Mouse (Mus musculus) liver, embryonic 14.5 days (tissue): Measurements from ENCODE around the gene Olfr215. TPM values are rescaled to one million over a fixed set of nuclear protein-coding genes. Genes with fewer than 3 reads are reported as not detected.
"Not testable (repeated sequence)": the region's sequence is repeated elsewhere in the genome, so short reads cannot be mapped to it uniquely, and the experiment has no call there.

ENCODE experiments used
- ATAC-seq: fragments of 200-750 bp; cut with Nextera tagmentation; 2 replicates; pipeline ENCODE4 v1.8.0; 2017; ENCODE audit warnings: moderate number of reproducible peaks, mild to moderate bottlenecking, moderate library complexity; ENCODE audit not compliant: insufficient read depth
- DNase-seq, 3 experiments: peaks; one replicate each; pipeline ENCODE4 v3.0.0-alpha.2; 2012 to 2013; ENCODE audit warnings: low read depth in 3 of 3, low spot score in 3 of 3
- H3K27ac ChIP-seq: fragments of 300-500 bp; sonication (generic); 2 replicates; pipeline ENCODE4 v1.5.1; 2014; ENCODE audit warnings: moderate library complexity, mild to moderate bottlenecking, control low read depth, inconsistent platforms
- H3K27me3 ChIP-seq: fragments of 300-500 bp; sonication (generic); 2 replicates; pipeline ENCODE4 v1.6.1; 2014; ENCODE audit warnings: mild to moderate bottlenecking, low read length, moderate library complexity; ENCODE audit not compliant: control insufficient read depth, insufficient read depth
- H3K36me3 ChIP-seq: fragments of 300-500 bp; sonication (generic); replicated peaks from 2 replicates; pipeline ENCODE4 v1.6.1; 2014; ENCODE audit warnings: low read depth; ENCODE audit not compliant: control insufficient read depth, insufficient read depth
- H3K4me1 ChIP-seq, 2 experiments: fragments of 200-500 bp in 1 of 2; fragments of 300-500 bp in 1 of 2; sonication (generic) in 1 of 2; replicated peaks; 2 replicates each; pipeline ENCODE4 v1.6.1; 2012 to 2014; ENCODE audit warnings: antibody characterized with exemption in 1 of 2, inconsistent platforms in 1 of 2, low read length in 1 of 2; ENCODE audit not compliant: control insufficient read depth in 2 of 2, insufficient read depth in 2 of 2
- H3K4me2 ChIP-seq: fragments of 300-500 bp; sonication (generic); 2 replicates; pipeline ENCODE4 v1.6.1; 2014; ENCODE audit warnings: low read depth, mild to moderate bottlenecking, control low read depth, moderate library complexity
- H3K4me3 ChIP-seq, 2 experiments: fragments of 200-500 bp in 1 of 2; fragments of 300-500 bp in 1 of 2; sonication (generic) in 1 of 2; 2 replicates each; pipeline ENCODE4 v1.5.1; 2012 to 2014; ENCODE audit warnings: low read depth in 2 of 2, low read length in 2 of 2, mild to moderate bottlenecking in 2 of 2, control low read depth in 1 of 2, inconsistent platforms in 1 of 2, moderate library complexity in 1 of 2; ENCODE audit not compliant: insufficient read depth in 1 of 2
- H3K9ac ChIP-seq: fragments of 300-500 bp; sonication (generic); replicated peaks from 2 replicates; pipeline ENCODE4 v1.6.1; 2014; ENCODE audit warnings: mild to moderate bottlenecking, control low read depth, moderate library complexity
- H3K9me3 ChIP-seq: fragments of 300-500 bp; sonication (generic); 2 replicates; pipeline ENCODE4 v1.6.1; 2016; ENCODE audit warnings: low read length, mixed read lengths; ENCODE audit not compliant: control insufficient read depth
- CTCF ChIP-seq: IDR thresholded peaks from 2 replicates; pipeline ENCODE4 v1.5.1; 2016; ENCODE audit warnings: antibody characterized with exemption, low read depth, control low read depth
- EP300 ChIP-seq: IDR thresholded peaks from 2 replicates; pipeline ENCODE4 v1.6.1; 2016; ENCODE audit warnings: antibody characterized with exemption, low read depth
- WGBS: fragments of 180-500 bp; shearing (Covaris S2); extraction: QIAGEN DNeasy Blood & Tissue Kit; methylation state at CpG from one replicate; pipeline ENCODE4 v1.1.7; 2014; ENCODE audit not compliant: insufficient replicate concordance; 5-methylcytosine and 5-hydroxymethylcytosine counted together
- polyA plus RNA-seq, 2 experiments: library from polyadenylated mRNA; depleted of rRNA in 1 of 2; stranded (reverse) in 1 of 2; unstranded in 1 of 2; fragments of >200 nt; fragmentation: Nextera tagmentation in 1 of 2; extraction: Ambion mirVana in 1 of 2; gene quantifications; 2 replicates each; pipeline versions ENCODE4 v1.2.1 to v1.2.3; 2012 to 2014

The Olfr215 gene
- polyA plus RNA-seq (2012; rRNA removed) (not detected in 2 replicates), polyA plus RNA-seq (2014; fragmentation: Nextera tagmentation; extraction: Ambion mirVana) (not detected in 2 replicates)

GRCm38 (mm10) chr6:116584095-116584494 is at the start of gene Olfr215:
TSS of gene Olfr215 (minus strand) at chr6:116584195.
- no peak for ATAC-seq
- WGBS = 62% methylated on average over 4 of the region's 4 CpGs
- no peak for DNase-seq
- no peak within 1 kb of the TSS for H3K27ac ChIP-seq
- H3K9ac ChIP-seq = no peak within 1 kb of the TSS
- H3K9me3 ChIP-seq = no peaks in the 10 kb centered on the region
- no peaks in the 10 kb centered on the region for H3K27me3 ChIP-seq
- H3K4me1 ChIP-seq = no peaks in the 10 kb centered on the region
- no peak within 1 kb of the TSS for H3K4me3 ChIP-seq
- H3K4me2 ChIP-seq = no peak within 1 kb of the TSS
- TF ChIP-seq CTCF = no peak
- no peak for TF ChIP-seq EP300
- no peaks in the 10 kb centered on the region for H3K36me3 ChIP-seq

GRCm38 (mm10) chr6:116632129-116632528 is 48.1 kb upstream of the Olfr215 start:
- peak in 1 of 3 experiments; percentile 38 for DNase-seq
- WGBS = 28% methylated on average over 1 of the region's 1 CpGs
- ATAC-seq = no peak
- H3K9ac ChIP-seq = no peak overlapping the region
- no peak overlapping the region for H3K4me3 ChIP-seq
- no peak overlapping the region for H3K27ac ChIP-seq
- H3K27me3 ChIP-seq = no peaks in the 10 kb centered on the region
- H3K4me2 ChIP-seq = no peak overlapping the region
- no peaks in the 10 kb centered on the region for H3K9me3 ChIP-seq
- no peaks in the 10 kb centered on the region for H3K36me3 ChIP-seq
- peaks cover 0 to 24% of the 10 kb centered on the region in 2 experiments; a peak in 2 of 4 replicates for H3K4me1 ChIP-seq
- TF ChIP-seq EP300 (no peak), CTCF (peak; percentile 81)

GRCm38 (mm10) chr6:116629766-116630165 is 45.8 kb upstream of the Olfr215 start:
- H3K4me3 ChIP-seq = no peak overlapping the region
- 44% methylated on average over 10 of the region's 10 CpGs for WGBS
- no peaks in the 10 kb centered on the region for H3K36me3 ChIP-seq
- no peak overlapping the region for H3K9ac ChIP-seq
- no peaks in the 10 kb centered on the region for H3K9me3 ChIP-seq
- TF ChIP-seq CTCF = no peak
- no peak for TF ChIP-seq EP300
- DNase-seq = no peak
- ATAC-seq = no peak
- no peaks in the 10 kb centered on the region for H3K27me3 ChIP-seq
- no peak overlapping the region for H3K4me2 ChIP-seq
- peaks cover 0 to 9% of the 10 kb centered on the region in 2 experiments; a peak in 2 of 4 replicates for H3K4me1 ChIP-seq
- no peak overlapping the region for H3K27ac ChIP-seq

DNA sequence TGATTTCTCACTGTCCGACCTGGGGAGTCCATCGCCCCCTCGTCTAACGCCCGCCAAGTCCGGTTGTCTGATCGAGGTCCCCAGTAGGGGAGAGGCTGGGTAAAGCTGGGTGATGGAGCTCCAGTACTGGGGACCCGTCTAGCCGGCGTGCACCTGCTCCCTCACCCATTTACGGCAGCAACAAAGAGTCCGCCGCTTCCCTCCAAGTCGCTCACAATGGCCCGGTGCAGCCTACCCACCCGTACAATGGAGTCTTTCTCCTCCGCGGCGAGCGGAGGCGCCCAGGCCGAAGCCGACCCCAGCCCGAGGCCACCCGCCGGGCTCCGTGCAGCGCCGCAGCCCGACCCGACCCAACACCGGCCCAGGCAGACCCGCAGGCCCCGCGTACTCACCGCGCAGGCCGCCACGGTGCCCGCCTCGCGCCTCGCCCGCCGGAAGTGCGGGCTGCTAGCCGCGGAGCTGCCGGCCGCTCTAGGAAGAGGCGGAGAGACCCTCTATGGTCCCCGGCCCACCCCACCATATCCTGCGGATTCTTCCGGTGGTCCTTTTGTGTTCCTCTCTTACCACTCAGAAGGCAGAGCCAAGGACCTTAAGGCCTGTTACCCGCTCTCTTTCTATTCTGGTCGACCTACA is 44.7 kb upstream of the Olfr215 start, which contains the start of gene Zfp422:
TSS of gene Zfp422 (minus strand) at position 461 of the 633 bp plus-strand sequence.
- Histone ChIP-seq H3K4me3 (peak within 1 kb of the TSS; percentile 68 to 69), H3K27ac (no peak within 1 kb of the TSS)
- TF ChIP-seq EP300 (no peak), CTCF (no peak)

GRCm38 (mm10) chr6:116628095-116628494 is 44.1 kb upstream of the Olfr215 start:
- no peaks in the 10 kb centered on the region for H3K9me3 ChIP-seq
- H3K36me3 ChIP-seq = no peaks in the 10 kb centered on the region
- no peak overlapping the region for H3K27ac ChIP-seq
- no peak for DNase-seq
- no peak for ATAC-seq
- H3K4me1 ChIP-seq = peaks cover 0 to 9% of the 10 kb centered on the region in 2 experiments; a peak in 2 of 4 replicates
- no peaks in the 10 kb centered on the region for H3K27me3 ChIP-seq
- TF ChIP-seq EP300 = no peak
- TF ChIP-seq CTCF = no peak
- 12% methylated on average over 9 of the region's 9 CpGs for WGBS
- H3K4me3 ChIP-seq = peak overlapping the region; percentile 68 to 69
- peak overlapping the region; percentile 68 for H3K4me2 ChIP-seq
- peak overlapping the region; percentile 66 for H3K9ac ChIP-seq

More for the DNA sequence above, 44.7 kb upstream of the Olfr215 start, which contains the start of gene Zfp422:
- DNase-seq = peak in 1 of 3 experiments; percentile 10
- Histone ChIP-seq H3K4me1 (peaks cover 0 to 9% of the 10 kb centered on the region in 2 experiments; a peak in 2 of 4 replicates), H3K9ac (peak within 1 kb of the TSS; percentile 66), H3K4me2 (peak within 1 kb of the TSS; percentile 68), H3K36me3 (no peaks in the 10 kb centered on the region), H3K27me3 (no peaks in the 10 kb centered on the region), H3K9me3 (no peaks in the 10 kb centered on the region)
- ATAC-seq = peak; percentile 80
- WGBS = under 1% methylated on average over 52 of the region's 56 CpGs

GRCm38 (mm10) chr6:116626417-116626816 is 42.4 kb upstream of the Olfr215 start:
- not testable (repeated sequence) for H3K4me2 ChIP-seq, ATAC-seq, H3K27me3 ChIP-seq, H3K9me3 ChIP-seq, H3K4me3 ChIP-seq, H3K36me3 ChIP-seq, H3K9ac ChIP-seq, DNase-seq, H3K27ac ChIP-seq
- H3K4me1 ChIP-seq = peaks cover 0 to 11% of the 10 kb centered on the region in 2 experiments; a peak in 2 of 4 replicates
- 75% methylated on average over 9 of the region's 9 CpGs for WGBS
